Mouse (Mus musculus) lung, embryonic 14.5 days (tissue): ENCODE measurements at regions not wholly inside any gene's neighbourhood (a gene's known extent, or its start where the extent isn't known, plus 50 kb on each side); places are given as distances from the start of the nearest gene placed in this dataset.

ENCODE experiments used
- ATAC-seq: fragments of 200-750 bp; cut with Nextera tagmentation; 2 replicates; pipeline ENCODE4 v1.8.0; 2017; ENCODE audit warnings: mild to moderate bottlenecking, moderate TSS enrichment, moderate library complexity; ENCODE audit not compliant: insufficient read depth
- DNase-seq: peaks from one replicate; pipeline ENCODE4 v3.0.0-alpha.2; 2015
- H3K27ac ChIP-seq: fragments of 300-500 bp; sonication (generic); 2 replicates; pipeline ENCODE4 v1.5.1; 2014; ENCODE audit warnings: low read depth, mild to moderate bottlenecking, moderate library complexity
- H3K27me3 ChIP-seq: fragments of 300-500 bp; sonication (generic); 2 replicates; pipeline ENCODE4 v1.6.1; 2014; ENCODE audit warnings: low read length, control low read depth; ENCODE audit not compliant: insufficient read depth
- H3K36me3 ChIP-seq: fragments of 300-500 bp; sonication (generic); 2 replicates; pipeline ENCODE4 v1.6.1; 2014; ENCODE audit warnings: control low read depth; ENCODE audit not compliant: insufficient read depth
- H3K4me1 ChIP-seq: fragments of 300-500 bp; sonication (generic); 2 replicates; pipeline ENCODE4 v1.6.1; 2014; ENCODE audit warnings: antibody characterized with exemption, control low read depth; ENCODE audit not compliant: insufficient read depth
- H3K4me2 ChIP-seq: fragments of 300-500 bp; sonication (generic); 2 replicates; pipeline ENCODE4 v1.6.1; 2014; ENCODE audit warnings: mild to moderate bottlenecking
- H3K4me3 ChIP-seq: fragments of 300-500 bp; sonication (generic); 2 replicates; pipeline ENCODE4 v1.5.1; 2014; ENCODE audit warnings: low read depth, low read length
- H3K9ac ChIP-seq: fragments of 300-500 bp; sonication (generic); 2 replicates; pipeline ENCODE4 v1.6.1; 2014
- H3K9me3 ChIP-seq: fragments of 300-500 bp; sonication (generic); 2 replicates; pipeline ENCODE4 v1.6.1; 2016; ENCODE audit warnings: low read depth, low read length, control low read depth
- CTCF ChIP-seq: IDR thresholded peaks from 2 replicates; pipeline ENCODE4 v1.5.1; 2016; ENCODE audit warnings: antibody characterized with exemption, low read depth
- WGBS: fragments of 180-500 bp; shearing (Covaris S2); extraction: QIAGEN DNeasy Blood & Tissue Kit; methylation state at CpG from one replicate; pipeline ENCODE4 v1.1.7; 2014; 5-methylcytosine and 5-hydroxymethylcytosine counted together

- H3K9ac ChIP-seq = no peak overlapping the region
- no peaks in the 10 kb centered on the region for H3K27me3 ChIP-seq
- no peak for TF ChIP-seq CTCF
- DNase-seq = no peak
- ATAC-seq = no peak
- H3K4me3 ChIP-seq = no peak overlapping the region
- no peaks in the 10 kb centered on the region; the same call in 1 of the 2 replicates for H3K4me1 ChIP-seq
- no peak overlapping the region for H3K4me2 ChIP-seq
- no peaks in the 10 kb centered on the region for H3K9me3 ChIP-seq
- H3K27ac ChIP-seq = no peak overlapping the region
- 72% methylated on average over 3 of the region's 3 CpGs for WGBS
- no peaks in the 10 kb centered on the region for H3K36me3 ChIP-seq
Measured at GRCm38 (mm10) chr16:78247189-78247588, 54.1 kb upstream of the Cxadr start.

DNA sequence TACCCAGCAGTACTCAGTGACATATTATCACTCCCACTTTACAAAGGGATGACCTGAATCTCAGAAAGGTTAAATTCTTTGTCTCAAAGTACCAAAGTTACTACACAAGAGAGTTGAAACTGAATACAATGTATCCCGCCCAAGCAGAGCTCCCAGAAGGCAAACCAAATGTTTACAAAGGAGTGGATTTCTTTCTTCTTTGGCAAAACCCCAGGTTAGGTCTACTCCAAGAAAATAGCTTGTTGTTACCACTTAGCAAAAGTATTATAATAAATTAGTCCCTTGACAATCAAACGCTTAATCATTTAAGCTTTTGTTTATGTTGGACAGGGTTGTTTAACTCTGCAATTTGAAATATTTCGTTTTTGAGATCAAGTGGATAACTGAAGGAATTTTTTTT lies 58.6 kb upstream of the Cxadr start:
- ATAC-seq (no peak), DNase-seq (peak; percentile 37)
- Histone ChIP-seq H3K9ac (no peak overlapping the region), H3K4me2 (no peak overlapping the region), H3K27ac (no peak overlapping the region), H3K9me3 (no peaks in the 10 kb centered on the region), H3K27me3 (no peaks in the 10 kb centered on the region), H3K4me3 (no peak overlapping the region), H3K36me3 (no peaks in the 10 kb centered on the region), H3K4me1 (no peaks in the 10 kb centered on the region)
- WGBS = 22% methylated on average over 3 of the region's 3 CpGs
- no peak for TF ChIP-seq CTCF

DNA sequence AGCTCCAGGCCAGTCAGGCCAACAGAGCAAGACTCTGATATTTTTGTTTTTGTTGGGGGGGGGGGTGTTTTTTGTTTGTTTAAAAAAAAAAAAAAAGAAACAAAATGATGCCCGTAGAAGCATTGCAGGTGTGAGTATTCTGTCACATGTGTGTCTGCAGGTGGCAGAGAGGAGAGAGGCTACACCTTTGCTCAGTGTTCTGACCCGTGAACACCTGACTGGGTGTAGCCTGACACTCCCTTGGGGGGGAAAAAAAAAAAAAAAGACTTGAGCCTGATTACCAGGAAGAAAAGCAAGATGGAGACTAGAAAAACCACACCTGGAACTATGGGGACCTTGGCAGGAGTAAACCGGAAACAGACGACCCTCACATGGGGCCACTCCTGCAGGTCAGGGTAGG lies 61.1 kb upstream of the Cxadr start:
- Histone ChIP-seq H3K9ac (no peak overlapping the region), H3K27me3 (no peaks in the 10 kb centered on the region), H3K4me2 (no peak overlapping the region), H3K9me3 (no peaks in the 10 kb centered on the region), H3K36me3 (no peaks in the 10 kb centered on the region), H3K4me3 (no peak overlapping the region), H3K27ac (no peak overlapping the region), H3K4me1 (no peaks in the 10 kb centered on the region)
- 75% methylated on average over 4 of the region's 4 CpGs for WGBS
- no peak for ATAC-seq
- no peak for TF ChIP-seq CTCF
- no peak for DNase-seq

DNA sequence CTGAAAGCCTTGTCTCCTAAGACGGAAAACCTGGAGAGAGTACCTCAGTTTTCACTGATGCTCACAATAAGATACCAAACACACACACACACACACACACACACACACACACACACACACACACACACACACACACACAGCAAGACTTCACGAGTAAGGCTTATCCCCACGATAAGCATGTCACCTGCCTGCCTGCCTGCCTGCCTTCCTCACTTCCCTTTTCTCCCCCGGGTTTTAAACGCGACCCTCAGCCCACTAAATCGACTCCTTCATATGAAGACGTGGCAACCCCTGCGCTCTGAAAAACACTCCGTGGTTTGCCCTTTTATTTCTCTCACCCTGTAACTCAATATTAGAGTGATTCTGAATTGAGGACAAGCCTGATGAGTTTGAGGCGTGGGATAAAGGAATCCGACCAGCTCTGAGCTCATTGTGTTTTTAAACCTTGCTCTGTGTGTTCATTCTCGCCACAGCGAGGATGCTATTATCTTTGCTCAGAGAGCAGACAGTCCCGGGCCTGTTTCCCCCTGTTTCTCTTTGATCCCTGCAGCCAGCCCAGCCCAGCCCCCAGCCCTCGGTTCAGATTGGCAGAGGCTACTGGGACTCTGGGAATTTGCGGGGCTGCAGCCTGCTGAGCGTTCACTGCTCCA lies 63.1 kb upstream of the Cxadr start:
- Histone ChIP-seq H3K27ac (0 out of 2 replicates have a peak overlapping the region, but pooled peaks have one; percentile 12), H3K27me3 (no peaks in the 10 kb centered on the region), H3K4me3 (peak overlapping the region; percentile 38), H3K9me3 (no peaks in the 10 kb centered on the region), H3K4me2 (peak overlapping the region; percentile 71), H3K9ac (peak overlapping the region; percentile 22), H3K36me3 (no peaks in the 10 kb centered on the region), H3K4me1 (no peaks in the 10 kb centered on the region)
- ATAC-seq (peak; percentile 58), DNase-seq (peak; percentile 45)
- TF ChIP-seq CTCF = no peak
- WGBS = 2% methylated on average over 18 of the region's 18 CpGs

DNA sequence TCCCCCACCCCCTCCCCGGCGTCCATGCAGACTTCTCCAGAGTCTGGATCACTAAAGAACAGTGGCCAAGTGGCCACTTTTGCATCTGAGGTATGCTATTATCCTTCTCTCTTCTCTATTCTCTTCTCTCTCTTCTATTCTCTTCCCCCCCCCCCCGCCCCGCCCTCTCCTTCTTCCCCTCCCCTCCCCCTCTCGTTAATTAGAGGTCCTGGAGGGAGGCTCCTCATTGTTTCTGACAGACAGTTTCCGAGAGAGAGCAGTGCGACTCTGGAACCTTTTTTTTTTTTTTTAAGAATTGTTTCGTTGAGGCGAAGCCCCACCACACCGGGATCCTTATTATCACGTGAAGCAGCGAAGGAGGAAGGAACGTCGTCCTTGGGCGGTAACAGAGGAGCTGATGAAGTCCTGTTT lies 63.6 kb upstream of the Cxadr start:
- peak; percentile 62 for DNase-seq
- Histone ChIP-seq H3K4me2 (peak overlapping the region; percentile 71), H3K4me1 (no peaks in the 10 kb centered on the region), H3K9ac (peak overlapping the region; percentile 22), H3K27ac (no peak overlapping the region), H3K9me3 (no peaks in the 10 kb centered on the region), H3K27me3 (no peaks in the 10 kb centered on the region), H3K4me3 (peak overlapping the region; percentile 38), H3K36me3 (no peaks in the 10 kb centered on the region)
- TF ChIP-seq CTCF = no peak
- 4% methylated on average over 14 of the region's 15 CpGs for WGBS
- peak; percentile 48 for ATAC-seq

GRCm38 (mm10) chr16:78236746-78237640 lies 64.3 kb upstream of the Cxadr start:
- H3K9me3 ChIP-seq = no peaks in the 10 kb centered on the region
- DNase-seq = peak; percentile 59
- no peak for TF ChIP-seq CTCF
- H3K27me3 ChIP-seq = no peaks in the 10 kb centered on the region
- peak overlapping the region; percentile 71 for H3K4me2 ChIP-seq
- H3K4me1 ChIP-seq = no peaks in the 10 kb centered on the region
- 4% methylated on average over 25 of the region's 25 CpGs for WGBS
- ATAC-seq = peak; percentile 44; the same call in 1 of the 2 replicates
- no peaks in the 10 kb centered on the region for H3K36me3 ChIP-seq
- peak overlapping the region; percentile 22 for H3K9ac ChIP-seq
- no peak overlapping the region for H3K27ac ChIP-seq
- peak overlapping the region; percentile 38 for H3K4me3 ChIP-seq

- DNase-seq (no peak), ATAC-seq (no peak)
- Histone ChIP-seq H3K4me2 (no peak overlapping the region), H3K36me3 (no peaks in the 10 kb centered on the region), H3K9me3 (no peaks in the 10 kb centered on the region), H3K4me3 (no peak overlapping the region), H3K27ac (no peak overlapping the region), H3K9ac (no peak overlapping the region), H3K4me1 (no peaks in the 10 kb centered on the region), H3K27me3 (no peaks in the 10 kb centered on the region)
- 85% methylated on average over 2 of the region's 2 CpGs for WGBS
- no peak for TF ChIP-seq CTCF
Measured at GRCm38 (mm10) chr16:78232205-78232604, 69.1 kb upstream of the Cxadr start.
